Mouse (Mus musculus): ENCODE results near the gene Ccnb2.

DNA sequence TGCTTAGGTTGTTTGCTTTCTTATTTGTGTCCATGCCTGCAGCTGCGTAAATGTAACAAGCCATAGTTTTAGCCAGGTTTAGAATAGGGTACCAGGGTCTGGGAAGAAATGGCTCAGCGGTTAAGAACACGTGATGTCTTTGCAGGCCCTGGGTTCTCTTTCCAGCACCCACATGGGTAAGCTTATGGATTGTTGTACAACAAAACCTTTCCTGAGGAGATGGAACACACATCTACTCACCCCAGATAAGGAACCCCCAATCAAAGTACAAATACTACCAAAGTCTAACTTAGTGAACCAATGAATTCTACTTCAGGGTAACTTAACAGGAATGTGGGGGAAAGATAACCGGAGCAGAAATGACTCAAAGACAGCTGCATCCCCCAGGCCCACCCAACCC is 36.9 kb downstream of the Ccnb2 start:
- no peak for TF ChIP-seq CTCF (IDR thresholded peaks at IDR 0.05; ENCODE audit: low read depth, low read length)
- no peak for TF ChIP-seq POLR2A (IDR thresholded peaks at IDR 0.05; ENCODE audit: insufficient read depth, low read length)
